Mouse (Mus musculus) limb, embryonic 14.5 days (tissue): ENCODE measurements around the gene Pcbp3. TPM values are rescaled to one million over a fixed set of nuclear protein-coding genes. Genes with fewer than 3 reads are reported as not detected.
"Not testable (repeated sequence)": the region's sequence is repeated elsewhere in the genome, so short reads cannot be mapped to it uniquely, and the experiment has no call there.

Experiments
- ATAC-seq: fragments of 200-750 bp; cut with Nextera tagmentation; 2 replicates; pipeline ENCODE4 v1.8.0; 2017; ENCODE audit warnings: low read depth, moderate number of reproducible peaks, moderate TSS enrichment; ENCODE audit not compliant: low FRiP score
- DNase-seq: peaks from one replicate; pipeline ENCODE4 v3.0.0-alpha.2; 2015; ENCODE audit warnings: low spot score
- H3K27ac ChIP-seq: fragments of 300-500 bp; sonication (generic); replicated peaks from 2 replicates; pipeline ENCODE4 v1.5.1; 2014; ENCODE audit warnings: low read depth, mild to moderate bottlenecking, low read length, moderate library complexity, mixed read lengths
- H3K27me3 ChIP-seq: fragments of 300-500 bp; sonication (generic); 2 replicates; pipeline ENCODE4 v1.6.1; 2014; ENCODE audit warnings: low read length, mixed read lengths; ENCODE audit not compliant: control insufficient read depth, insufficient read depth
- H3K36me3 ChIP-seq: fragments of 300-500 bp; sonication (generic); 2 replicates; pipeline ENCODE4 v1.6.1; 2014; ENCODE audit warnings: mild to moderate bottlenecking, low read length, moderate library complexity, mixed read lengths; ENCODE audit not compliant: control insufficient read depth, insufficient read depth
- H3K4me1 ChIP-seq: fragments of 300-500 bp; sonication (generic); 2 replicates; pipeline ENCODE4 v1.6.1; 2014; ENCODE audit warnings: antibody characterized with exemption, low read length, mixed read lengths; ENCODE audit not compliant: control insufficient read depth, insufficient read depth
- H3K4me2 ChIP-seq: fragments of 300-500 bp; sonication (generic); replicated peaks from 2 replicates; pipeline ENCODE4 v1.6.1; 2014; ENCODE audit warnings: low read depth, mild to moderate bottlenecking, low read length, moderate library complexity; ENCODE audit not compliant: severe bottlenecking
- H3K4me3 ChIP-seq: fragments of 300-500 bp; sonication (generic); replicated peaks from 2 replicates; pipeline ENCODE4 v1.5.1; 2014; ENCODE audit warnings: low read length
- H3K9ac ChIP-seq: fragments of 300-500 bp; sonication (generic); 2 replicates; pipeline ENCODE4 v1.6.1; 2014; ENCODE audit warnings: mild to moderate bottlenecking, low read depth, low read length, moderate library complexity; ENCODE audit not compliant: severe bottlenecking
- H3K9me3 ChIP-seq: fragments of 300-500 bp; sonication (generic); 2 replicates; pipeline ENCODE4 v1.6.1; 2016; ENCODE audit warnings: low read length; ENCODE audit not compliant: control insufficient read depth
- POLR2A ChIP-seq: fragments of 200-500 bp; IDR thresholded peaks from 2 replicates; pipeline ENCODE4 v1.8.0; 2012; ENCODE audit warnings: inconsistent platforms, mild to moderate bottlenecking, moderate library complexity, borderline replicate concordance; ENCODE audit not compliant: insufficient read depth, insufficient read length; ENCODE audit errors: extremely low read depth
- WGBS: fragments of 180-500 bp; shearing (Covaris S2); extraction: QIAGEN DNeasy Blood & Tissue Kit; methylation state at CpG from one replicate; pipeline ENCODE4 v1.1.7; 2014; 5-methylcytosine and 5-hydroxymethylcytosine counted together
- polyA plus RNA-seq, 2 experiments: library from polyadenylated mRNA; depleted of rRNA in 1 of 2; stranded (reverse) in 1 of 2; unstranded in 1 of 2; fragments of >200 nt; fragmentation: Nextera tagmentation in 1 of 2; extraction: Ambion mirVana in 1 of 2; gene quantifications; 2 replicates each; pipeline versions ENCODE4 v1.2.1 to v1.2.3; 2012 to 2014

Pcbp3 gene
- polyA plus RNA-seq, 2 experiments = 11.5 to 16.4 TPM

GRCm38 (mm10) chr10:76766196-76766595 is 195.5 kb downstream of the Pcbp3 start:
- DNase-seq (no peak), ATAC-seq (no peak)
- WGBS = 79% methylated on average over 1 of the region's 1 CpGs
- H3K9me3 ChIP-seq = no peaks in the 10 kb centered on the region
- H3K27me3 ChIP-seq = no peaks in the 10 kb centered on the region
- H3K36me3 ChIP-seq = peaks cover 6% of the 10 kb centered on the region; the same call in 1 of the 2 replicates
- no peak overlapping the region for H3K4me2 ChIP-seq
- H3K4me3 ChIP-seq = no peak overlapping the region
- no peak for TF ChIP-seq POLR2A
- H3K4me1 ChIP-seq = no peaks in the 10 kb centered on the region
- H3K27ac ChIP-seq = no peak overlapping the region
- H3K9ac ChIP-seq = no peak overlapping the region

GRCm38 (mm10) chr10:76764927-76765326 is 196.8 kb downstream of the Pcbp3 start:
- Histone ChIP-seq H3K9ac (no peak overlapping the region), H3K4me2 (no peak overlapping the region), H3K27me3 (no peaks in the 10 kb centered on the region), H3K9me3 (no peaks in the 10 kb centered on the region), H3K4me3 (no peak overlapping the region), H3K27ac (no peak overlapping the region), H3K36me3 (peaks cover 6% of the 10 kb centered on the region; the same call in 1 of the 2 replicates), H3K4me1 (no peaks in the 10 kb centered on the region)
- 89% methylated on average over 4 of the region's 4 CpGs for WGBS
- TF ChIP-seq POLR2A = no peak
- DNase-seq (no peak), ATAC-seq (no peak)

GRCm38 (mm10) chr10:76763016-76763415 is 198.7 kb downstream of the Pcbp3 start:
- DNase-seq (no peak), ATAC-seq (no peak)
- Histone ChIP-seq H3K36me3 (peaks cover 6% of the 10 kb centered on the region; the same call in 1 of the 2 replicates), H3K27me3 (no peaks in the 10 kb centered on the region), H3K4me1 (no peaks in the 10 kb centered on the region), H3K9ac (no peak overlapping the region), H3K27ac (no peak overlapping the region), H3K4me3 (no peak overlapping the region), H3K4me2 (no peak overlapping the region), H3K9me3 (no peaks in the 10 kb centered on the region)
- TF ChIP-seq POLR2A = no peak
- WGBS = 96% methylated on average over 12 of the region's 12 CpGs

GRCm38 (mm10) chr10:76762411-76762810 is 199.3 kb downstream of the Pcbp3 start:
- Histone ChIP-seq H3K4me2 (no peak overlapping the region), H3K4me3 (no peak overlapping the region), H3K27ac (no peak overlapping the region), H3K36me3 (peaks cover 6% of the 10 kb centered on the region; the same call in 1 of the 2 replicates), H3K27me3 (no peaks in the 10 kb centered on the region), H3K9ac (no peak overlapping the region), H3K4me1 (no peaks in the 10 kb centered on the region), H3K9me3 (no peaks in the 10 kb centered on the region)
- 92% methylated on average over 7 of the region's 7 CpGs for WGBS
- TF ChIP-seq POLR2A = no peak
- ATAC-seq (no peak), DNase-seq (no peak)

- ATAC-seq (no peak), DNase-seq (no peak)
- H3K9ac ChIP-seq = no peak overlapping the region
- no peak overlapping the region for H3K27ac ChIP-seq
- H3K36me3 ChIP-seq = no peaks in the 10 kb centered on the region; the same call in 1 of the 2 replicates
- no peaks in the 10 kb centered on the region for H3K4me1 ChIP-seq
- H3K27me3 ChIP-seq = no peaks in the 10 kb centered on the region
- no peak for TF ChIP-seq POLR2A
- no peak overlapping the region for H3K4me3 ChIP-seq
- no peaks in the 10 kb centered on the region for H3K9me3 ChIP-seq
- H3K4me2 ChIP-seq = no peak overlapping the region
- 93% methylated on average over 5 of the region's 5 CpGs for WGBS
Measured at GRCm38 (mm10) chr10:76759878-76760277, 201.8 kb downstream of the Pcbp3 start.

GRCm38 (mm10) chr10:76753640-76754039 is 208.0 kb downstream of the Pcbp3 start:
- Histone ChIP-seq H3K36me3 (no peaks in the 10 kb centered on the region), H3K27ac (no peak overlapping the region), H3K4me1 (no peaks in the 10 kb centered on the region), H3K4me2 (no peak overlapping the region), H3K27me3 (no peaks in the 10 kb centered on the region), H3K4me3 (no peak overlapping the region), H3K9me3 (peaks cover 4% of the 10 kb centered on the region; the same call in 1 of the 2 replicates), H3K9ac (no peak overlapping the region)
- no peak for DNase-seq
- 74% methylated on average over 3 of the region's 3 CpGs for WGBS
- ATAC-seq = no peak
- TF ChIP-seq POLR2A = no peak

- H3K4me1 ChIP-seq, H3K4me2 ChIP-seq, H3K36me3 ChIP-seq, H3K27me3 ChIP-seq, ATAC-seq, H3K4me3 ChIP-seq, H3K27ac ChIP-seq, DNase-seq, H3K9ac ChIP-seq: not testable (repeated sequence)
- H3K9me3 ChIP-seq = peaks cover 10% of the 10 kb centered on the region; the same call in 1 of the 2 replicates
- WGBS = 51% methylated on average over 11 of the region's 11 CpGs
Measured at GRCm38 (mm10) chr10:76744267-76744666, 217.4 kb downstream of the Pcbp3 start.
